Mouse (Mus musculus) neural tube, embryonic 15.5 days (tissue): ENCODE results near the gene P2rx4. TPM values are rescaled to one million over a fixed set of nuclear protein-coding genes. Genes with fewer than 3 reads are reported as not detected.
A peak's percentile ranks its signal among the peaks of the same experiment; 100 is the strongest.

Experiments
- ATAC-seq: fragments of 200-750 bp; cut with Nextera tagmentation; 2 replicates; pipeline ENCODE4 v1.8.0; 2017; ENCODE audit warnings: mild to moderate bottlenecking, moderate TSS enrichment, moderate library complexity; ENCODE audit not compliant: low FRiP score
- H3K27ac ChIP-seq: fragments of 300-500 bp; sonication (generic); replicated peaks from 2 replicates; pipeline ENCODE4 v1.5.1; 2015; ENCODE audit warnings: mild to moderate bottlenecking, inconsistent platforms
- H3K27me3 ChIP-seq: fragments of 300-500 bp; sonication (generic); replicated peaks from 2 replicates; pipeline ENCODE4 v1.6.1; 2015; ENCODE audit warnings: inconsistent platforms
- H3K36me3 ChIP-seq: fragments of 300-500 bp; sonication (generic); 2 replicates; pipeline ENCODE4 v1.6.1; 2015; ENCODE audit warnings: inconsistent platforms
- H3K4me1 ChIP-seq: fragments of 300-500 bp; sonication (generic); 2 replicates; pipeline ENCODE4 v1.6.1; 2015; ENCODE audit warnings: inconsistent platforms
- H3K4me2 ChIP-seq: fragments of 300-500 bp; sonication (generic); 2 replicates; pipeline ENCODE4 v1.6.1; 2015; ENCODE audit warnings: inconsistent platforms, mild to moderate bottlenecking, moderate library complexity
- H3K4me3 ChIP-seq: fragments of 300-500 bp; sonication (generic); replicated peaks from 2 replicates; pipeline ENCODE4 v1.5.1; 2015; ENCODE audit warnings: mild to moderate bottlenecking, inconsistent platforms
- H3K9ac ChIP-seq: fragments of 300-500 bp; sonication (generic); replicated peaks from 2 replicates; pipeline ENCODE4 v1.6.1; 2015; ENCODE audit warnings: mild to moderate bottlenecking, inconsistent platforms
- H3K9me3 ChIP-seq: fragments of 300-500 bp; sonication (generic); replicated peaks from 2 replicates; pipeline ENCODE4 v1.6.1; 2016; ENCODE audit warnings: inconsistent platforms
- WGBS: fragments of 180-500 bp; shearing (Covaris S2); methylation state at CpG from one replicate; pipeline ENCODE4 v1.1.7; 2015; ENCODE audit warnings: mixed read lengths; 5-methylcytosine and 5-hydroxymethylcytosine counted together
- polyA plus RNA-seq: library from polyadenylated mRNA; unstranded; fragments of >200 nt; fragmentation: Nextera tagmentation; extraction: Ambion mirVana; gene quantifications from 2 replicates; pipeline ENCODE4 v1.2.1, GENCODE M21; 2015

P2rx4 gene
- polyA plus RNA-seq, 1 experiment from 2014 or later = 14.7 TPM

DNA sequence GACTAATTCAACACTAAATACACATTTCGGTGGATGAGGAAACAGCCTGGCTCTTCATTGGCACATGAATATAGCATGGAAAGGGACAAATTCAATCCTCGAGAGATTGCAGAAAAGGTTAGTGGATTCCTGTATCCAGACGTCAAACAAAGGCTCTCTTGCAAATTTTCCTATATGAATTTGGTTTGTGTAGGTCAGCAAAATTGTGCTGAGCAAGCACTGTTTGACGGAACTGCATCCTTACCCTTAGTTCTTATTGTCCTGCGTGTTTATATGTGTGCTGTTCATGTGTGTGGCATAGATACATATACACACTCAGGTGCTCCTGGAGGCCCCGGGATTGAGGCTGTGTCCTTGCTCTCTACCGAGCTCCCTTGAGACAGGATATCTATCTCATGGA is 18.2 kb upstream of the P2rx4 start:
- Histone ChIP-seq H3K36me3 (no peaks in the 10 kb centered on the region), H3K4me3 (no peak overlapping the region), H3K27ac (no peak overlapping the region), H3K27me3 (no peaks in the 10 kb centered on the region), H3K4me1 (peaks cover 6% of the 10 kb centered on the region; the same call in 1 of the 2 replicates), H3K4me2 (no peak overlapping the region), H3K9me3 (no peaks in the 10 kb centered on the region), H3K9ac (no peak overlapping the region)
- 93% methylated on average over 7 of the region's 7 CpGs for WGBS
- ATAC-seq = no peak

DNA sequence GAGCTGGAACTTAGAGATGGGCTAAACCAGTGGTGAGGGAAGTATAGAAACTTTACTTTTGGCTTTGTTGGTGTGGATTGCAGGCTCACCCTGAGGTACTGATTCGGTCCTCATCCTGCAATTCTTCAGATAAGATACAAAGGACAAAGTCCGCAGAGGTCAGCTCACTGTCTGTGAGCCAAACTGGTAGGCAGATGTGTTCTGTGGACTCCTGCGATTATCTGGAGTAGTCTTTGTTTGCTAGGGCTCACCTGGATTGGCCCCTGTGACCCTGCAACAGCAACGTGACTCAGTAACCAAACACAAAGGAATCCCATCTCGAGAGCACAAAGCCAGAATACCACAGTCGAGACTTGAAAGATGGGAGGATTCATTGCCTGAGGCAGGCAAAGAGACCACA is 16.9 kb upstream of the P2rx4 start:
- H3K27ac ChIP-seq = no peak overlapping the region
- 45% methylated on average over 6 of the region's 6 CpGs for WGBS
- ATAC-seq = no peak
- no peak overlapping the region for H3K4me2 ChIP-seq
- H3K9me3 ChIP-seq = no peaks in the 10 kb centered on the region
- no peak overlapping the region for H3K4me3 ChIP-seq
- peaks cover 6% of the 10 kb centered on the region; the same call in 1 of the 2 replicates for H3K4me1 ChIP-seq
- H3K9ac ChIP-seq = no peak overlapping the region
- H3K27me3 ChIP-seq = no peaks in the 10 kb centered on the region
- no peaks in the 10 kb centered on the region for H3K36me3 ChIP-seq

GRCm38 (mm10) chr5:122693431-122694207 is 13.7 kb upstream of the P2rx4 start:
- Histone ChIP-seq H3K27me3 (no peaks in the 10 kb centered on the region), H3K9me3 (no peaks in the 10 kb centered on the region), H3K9ac (no peak overlapping the region), H3K4me3 (no peak overlapping the region), H3K4me2 (no peak overlapping the region), H3K27ac (peak overlapping the region; percentile 67), H3K36me3 (no peaks in the 10 kb centered on the region), H3K4me1 (peaks cover 12% of the 10 kb centered on the region; the same call in 1 of the 2 replicates)
- ATAC-seq = peak; percentile 81; the same call in 1 of the 2 replicates
- WGBS = 14% methylated on average over 13 of the region's 13 CpGs

GRCm38 (mm10) chr5:122695516-122695915 is 11.8 kb upstream of the P2rx4 start:
- no peaks in the 10 kb centered on the region for H3K9me3 ChIP-seq
- no peak overlapping the region for H3K9ac ChIP-seq

GRCm38 (mm10) chr5:122698041-122698700 is 9.2 kb upstream of the P2rx4 start:
- no peaks in the 10 kb centered on the region for H3K27me3 ChIP-seq
- no peak overlapping the region for H3K27ac ChIP-seq
- no peaks in the 10 kb centered on the region for H3K9me3 ChIP-seq
- H3K4me1 ChIP-seq = peaks cover 9% of the 10 kb centered on the region; the same call in 1 of the 2 replicates
- 89% methylated on average over 10 of the region's 10 CpGs for WGBS
- no peak overlapping the region for H3K4me3 ChIP-seq
- no peak overlapping the region for H3K9ac ChIP-seq
- no peak overlapping the region for H3K4me2 ChIP-seq
- no peaks in the 10 kb centered on the region for H3K36me3 ChIP-seq
- no peak for ATAC-seq

More at GRCm38 (mm10) chr5:122695516-122695915, 11.8 kb upstream of the P2rx4 start:
- Histone ChIP-seq H3K4me1 (peaks cover 12% of the 10 kb centered on the region; the same call in 1 of the 2 replicates), H3K4me3 (no peak overlapping the region), H3K36me3 (no peaks in the 10 kb centered on the region), H3K27ac (no peak overlapping the region), H3K27me3 (no peaks in the 10 kb centered on the region), H3K4me2 (no peak overlapping the region)
- WGBS = 57% methylated on average over 8 of the region's 8 CpGs
- no peak for ATAC-seq

DNA sequence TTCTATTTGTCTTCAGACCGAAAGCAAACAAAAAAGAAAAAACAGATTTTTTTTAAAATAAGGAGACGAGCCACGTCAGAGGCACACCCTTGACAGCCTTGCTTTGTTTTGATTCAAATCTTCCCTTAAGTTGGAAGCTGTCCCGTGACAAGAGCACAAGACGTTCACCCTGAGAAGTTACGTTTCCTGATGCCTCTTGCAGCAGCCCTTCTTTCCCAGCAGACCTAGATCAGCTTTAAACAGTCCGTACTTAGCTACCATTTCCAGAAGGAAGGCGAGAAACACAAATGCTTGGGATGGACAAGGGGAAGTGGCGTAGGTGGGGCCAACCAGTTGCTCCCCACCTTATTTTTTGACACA is 8.7 kb upstream of the P2rx4 start:
- H3K36me3 ChIP-seq = no peaks in the 10 kb centered on the region
- no peaks in the 10 kb centered on the region for H3K9me3 ChIP-seq
- 0 out of 2 replicates have a peak, but pooled peaks cover 6% of the 10 kb centered on the region for H3K4me1 ChIP-seq
- no peak overlapping the region for H3K4me2 ChIP-seq
- no peaks in the 10 kb centered on the region for H3K27me3 ChIP-seq
- no peak for ATAC-seq
- H3K27ac ChIP-seq = no peak overlapping the region
- H3K4me3 ChIP-seq = no peak overlapping the region
- WGBS = 83% methylated on average over 9 of the region's 9 CpGs
- no peak overlapping the region for H3K9ac ChIP-seq

DNA sequence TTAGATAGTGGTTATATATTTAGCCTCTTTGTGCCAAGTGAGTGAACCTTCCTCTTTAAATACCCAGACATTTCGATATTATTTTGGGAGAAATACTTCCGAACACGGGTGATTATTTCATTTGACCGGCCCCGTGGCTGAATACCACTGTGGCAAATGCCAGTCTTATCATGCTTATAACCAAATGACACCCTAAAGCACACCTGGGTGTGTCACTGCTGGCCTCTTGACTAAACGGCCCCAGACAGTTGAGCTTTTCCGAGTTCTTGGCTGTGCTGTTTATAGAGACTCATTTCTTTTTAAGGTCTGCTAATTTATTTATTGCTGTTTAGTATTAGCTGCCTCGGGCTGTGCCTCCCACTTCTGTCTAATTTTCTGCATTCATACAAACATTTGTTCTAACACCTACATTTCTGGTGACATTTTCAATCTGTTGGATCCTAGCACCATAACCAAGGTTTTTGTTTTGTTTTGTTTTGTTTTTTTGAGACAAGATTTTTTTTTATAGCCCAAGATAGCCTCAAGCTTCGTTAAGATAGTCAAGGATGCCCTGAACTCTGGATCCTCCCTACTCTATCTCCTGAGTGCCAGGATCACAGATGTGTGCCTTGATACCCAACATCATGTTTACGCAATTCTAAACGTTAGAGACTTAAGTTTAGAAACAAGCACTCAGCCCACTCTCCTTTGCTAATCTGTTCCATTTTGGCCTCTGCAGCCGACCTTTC is 7.1 kb upstream of the P2rx4 start:
- Histone ChIP-seq H3K4me3 (no peak overlapping the region), H3K4me2 (no peak overlapping the region), H3K4me1 (0 out of 2 replicates have a peak, but pooled peaks cover 6% of the 10 kb centered on the region), H3K36me3 (no peaks in the 10 kb centered on the region), H3K27ac (no peak overlapping the region), H3K27me3 (no peaks in the 10 kb centered on the region), H3K9ac (no peak overlapping the region), H3K9me3 (no peaks in the 10 kb centered on the region)
- no peak for ATAC-seq
- 70% methylated on average over 12 of the region's 12 CpGs for WGBS

GRCm38 (mm10) chr5:122700837-122701212 is 6.5 kb upstream of the P2rx4 start:
- Histone ChIP-seq H3K9ac (no peak overlapping the region), H3K36me3 (no peaks in the 10 kb centered on the region), H3K9me3 (no peaks in the 10 kb centered on the region), H3K4me2 (no peak overlapping the region), H3K4me3 (no peak overlapping the region), H3K27me3 (no peaks in the 10 kb centered on the region), H3K27ac (no peak overlapping the region), H3K4me1 (0 out of 2 replicates have a peak, but pooled peaks cover 6% of the 10 kb centered on the region)
- 52% methylated on average over 5 of the region's 5 CpGs for WGBS
- no peak for ATAC-seq

DNA sequence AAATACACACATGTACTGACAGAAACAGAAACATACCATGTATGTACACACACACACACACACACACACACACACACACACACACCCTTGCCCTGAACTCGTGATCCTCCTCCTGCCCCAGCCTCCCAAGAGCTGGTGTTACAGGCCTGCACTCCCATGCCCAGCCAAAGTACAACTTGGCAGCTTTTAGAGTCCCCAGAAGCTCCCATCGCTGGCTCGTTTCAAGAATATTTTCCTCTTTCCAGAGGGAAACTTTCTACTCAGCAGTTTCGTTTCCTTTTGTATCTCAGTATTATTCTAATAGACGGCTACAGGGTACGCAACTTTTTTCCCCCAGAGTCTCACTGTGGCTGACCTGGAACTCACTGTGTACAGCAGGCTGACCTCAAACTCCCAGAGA is 5.2 kb upstream of the P2rx4 start:
- ATAC-seq = no peak
- WGBS = 79% methylated on average over 6 of the region's 6 CpGs
- H3K9ac ChIP-seq = no peak overlapping the region
- H3K27me3 ChIP-seq = no peaks in the 10 kb centered on the region
- H3K9me3 ChIP-seq = no peaks in the 10 kb centered on the region
- no peak overlapping the region for H3K4me3 ChIP-seq
- H3K27ac ChIP-seq = no peak overlapping the region
- no peak overlapping the region for H3K4me2 ChIP-seq
- H3K4me1 ChIP-seq = peaks cover 13% of the 10 kb centered on the region
- no peaks in the 10 kb centered on the region for H3K36me3 ChIP-seq

- no peaks in the 10 kb centered on the region for H3K36me3 ChIP-seq
- no peaks in the 10 kb centered on the region for H3K27me3 ChIP-seq
- WGBS = 93% methylated on average over 2 of the region's 2 CpGs
- H3K4me2 ChIP-seq = no peak overlapping the region
- H3K9ac ChIP-seq = no peak overlapping the region
- H3K9me3 ChIP-seq = no peaks in the 10 kb centered on the region
- no peak overlapping the region for H3K27ac ChIP-seq
- H3K4me1 ChIP-seq = peaks cover 19% of the 10 kb centered on the region
- no peak overlapping the region for H3K4me3 ChIP-seq
- ATAC-seq = no peak
These were observed 3.8 kb upstream of the P2rx4 start for GRCm38 (mm10) chr5:122703574-122703973.

DNA sequence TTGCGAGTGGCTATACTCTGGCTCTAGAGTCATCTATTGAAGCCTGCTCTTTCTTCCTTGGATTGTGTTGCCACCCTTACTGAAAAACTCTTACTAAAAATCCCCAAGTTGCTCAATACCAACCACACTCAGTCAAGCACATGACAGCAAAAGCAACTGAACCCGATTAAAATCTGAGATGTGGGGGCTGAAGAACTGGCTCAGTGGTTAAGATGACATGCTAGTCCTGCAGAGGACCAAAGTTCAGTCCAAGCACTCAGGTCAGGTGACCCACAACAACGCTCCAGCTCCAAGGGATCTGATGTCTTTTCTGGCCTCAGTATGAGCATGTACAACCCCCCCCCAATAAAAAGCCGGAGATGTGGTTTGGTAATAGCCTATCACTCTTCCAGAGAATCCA is 2.8 kb upstream of the P2rx4 start:
- H3K27ac ChIP-seq = no peak overlapping the region
- no peaks in the 10 kb centered on the region for H3K36me3 ChIP-seq
- WGBS = 90% methylated on average over 4 of the region's 4 CpGs
- H3K4me1 ChIP-seq = peaks cover 20% of the 10 kb centered on the region
- H3K9me3 ChIP-seq = no peaks in the 10 kb centered on the region
- H3K4me2 ChIP-seq = no peak overlapping the region
- H3K9ac ChIP-seq = no peak overlapping the region
- no peak overlapping the region for H3K4me3 ChIP-seq
- no peak for ATAC-seq
- H3K27me3 ChIP-seq = no peaks in the 10 kb centered on the region
